Mouse (Mus musculus): ENCODE results near the gene Adap1.

Gene Adap1

DNA sequence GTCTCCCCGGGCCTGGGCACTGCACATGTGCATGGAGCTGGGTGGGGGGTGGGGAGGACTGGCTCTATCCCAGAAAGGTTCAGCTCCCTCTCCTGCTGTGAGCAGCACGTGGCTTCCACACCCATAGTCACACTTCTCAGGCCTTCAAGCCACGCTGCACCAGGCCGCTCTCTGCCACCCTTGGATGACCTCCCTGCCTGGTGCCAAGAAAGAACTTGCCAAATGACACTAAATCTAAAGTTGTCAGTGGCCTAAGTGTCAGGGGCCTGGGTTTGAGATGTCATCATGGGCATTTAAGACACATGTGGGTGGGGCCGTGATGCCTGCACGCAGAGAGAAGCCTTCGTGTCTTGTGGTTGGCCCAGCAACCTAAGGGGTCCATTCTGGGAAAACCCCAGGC lies 5.0 kb downstream of the Adap1 start:
- peak; percentile 64 for DNase-seq

DNA sequence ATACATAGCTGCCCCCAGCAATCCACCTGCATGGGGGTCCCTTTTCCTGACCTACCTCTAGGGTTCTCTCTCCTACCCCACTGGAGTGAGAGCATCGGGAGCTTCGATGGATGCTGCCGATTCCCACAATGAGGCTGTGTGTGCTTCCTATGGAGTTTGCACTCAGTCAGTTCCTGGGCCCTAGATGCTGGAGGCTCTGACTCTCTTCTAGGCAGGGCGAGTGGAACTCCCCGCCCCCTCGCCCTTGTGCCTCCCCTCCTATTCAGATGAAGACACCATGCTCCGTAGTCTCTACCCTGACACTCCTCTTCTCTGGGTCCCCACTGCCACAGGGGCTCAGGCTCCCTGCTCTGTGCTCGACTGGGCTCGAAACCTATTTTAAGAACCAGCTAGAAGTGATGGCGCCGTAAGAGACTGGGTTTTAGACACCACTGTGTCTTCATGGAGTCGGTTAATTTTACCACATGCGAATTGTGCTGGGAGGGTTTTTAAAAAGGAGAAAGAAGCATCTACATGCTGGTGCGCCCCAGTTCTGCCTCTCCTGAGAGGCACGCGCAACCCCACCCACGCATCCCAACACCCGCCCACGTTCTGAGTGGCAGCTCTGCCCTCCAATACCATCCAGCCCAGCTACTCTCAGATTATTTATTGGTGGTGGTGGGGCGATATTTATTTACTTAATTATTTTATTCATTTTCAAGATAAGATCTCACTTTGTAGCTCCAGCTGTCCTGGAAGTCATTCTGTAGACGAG lies 7.5 kb downstream of the Adap1 start:
- DNase-seq: no peak

DNA sequence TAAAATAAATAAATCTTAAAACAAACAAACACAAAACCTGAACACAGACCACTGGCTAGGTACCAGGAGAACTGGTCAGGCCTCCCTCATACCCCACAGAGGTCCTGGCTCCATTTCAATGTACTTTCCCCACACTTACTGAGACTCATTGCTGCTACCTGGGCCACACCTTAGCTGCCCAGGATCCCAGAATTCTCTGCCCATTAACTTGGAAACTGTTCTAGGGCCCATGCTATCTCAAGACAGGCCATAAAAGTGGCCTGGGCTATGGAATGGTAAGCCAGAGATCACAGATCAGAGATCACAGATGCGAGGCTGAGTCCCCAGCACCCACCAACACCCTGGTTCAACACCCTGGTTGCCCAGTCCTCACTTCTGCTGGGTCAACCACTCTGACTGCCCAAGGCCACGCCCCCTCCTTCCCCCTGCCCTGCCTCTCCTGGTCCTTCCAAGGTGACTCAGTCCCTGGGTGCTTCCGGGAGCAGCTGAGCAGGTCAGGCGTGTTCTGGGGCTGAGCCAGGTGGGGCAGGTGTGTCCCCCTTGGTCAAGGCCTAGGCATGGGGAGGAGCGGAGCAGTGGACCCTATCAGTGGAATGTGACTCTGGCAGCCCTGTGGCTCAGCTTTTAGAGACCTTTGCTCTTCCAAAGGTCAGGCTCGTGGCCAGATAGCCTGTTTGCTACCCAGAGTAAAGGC lies 8.3 kb downstream of the Adap1 start:
- DNase-seq: peak; percentile 91

DNA sequence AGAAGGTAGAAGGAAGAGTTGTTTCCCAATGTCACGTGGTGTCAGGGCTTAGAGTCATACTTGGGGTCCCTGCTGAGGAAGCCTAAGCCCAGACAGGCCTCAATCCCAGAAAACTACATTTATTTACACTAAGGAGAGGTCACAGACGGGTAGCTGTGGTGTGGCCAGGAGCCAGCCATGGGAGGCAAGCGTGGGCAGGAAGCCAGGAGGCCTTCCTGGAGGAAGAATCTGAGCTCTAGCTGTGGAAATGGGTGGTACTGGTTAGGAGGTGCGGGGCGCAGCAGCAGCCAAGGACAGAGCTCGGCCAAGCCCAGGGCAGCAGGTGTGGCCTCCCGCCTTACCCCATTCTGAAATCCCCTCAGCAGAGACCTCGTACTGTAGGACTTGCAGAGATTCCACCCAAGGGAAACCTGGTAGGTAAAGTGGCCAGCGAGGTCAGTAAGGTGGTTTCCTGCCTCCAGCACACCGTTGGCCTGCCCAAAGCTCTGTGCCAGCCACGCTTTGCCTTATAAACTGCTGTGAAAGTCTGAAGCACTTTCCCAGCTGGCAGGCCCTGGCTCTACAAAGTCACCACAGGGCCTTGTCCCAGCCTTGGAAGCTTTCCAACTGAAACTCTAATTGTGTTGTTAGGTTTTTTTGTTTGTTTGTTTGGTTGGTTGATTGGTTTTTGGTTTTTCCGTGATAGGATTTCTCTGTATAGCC lies 10.3 kb downstream of the Adap1 start:
- peak; percentile 73 for DNase-seq

DNA sequence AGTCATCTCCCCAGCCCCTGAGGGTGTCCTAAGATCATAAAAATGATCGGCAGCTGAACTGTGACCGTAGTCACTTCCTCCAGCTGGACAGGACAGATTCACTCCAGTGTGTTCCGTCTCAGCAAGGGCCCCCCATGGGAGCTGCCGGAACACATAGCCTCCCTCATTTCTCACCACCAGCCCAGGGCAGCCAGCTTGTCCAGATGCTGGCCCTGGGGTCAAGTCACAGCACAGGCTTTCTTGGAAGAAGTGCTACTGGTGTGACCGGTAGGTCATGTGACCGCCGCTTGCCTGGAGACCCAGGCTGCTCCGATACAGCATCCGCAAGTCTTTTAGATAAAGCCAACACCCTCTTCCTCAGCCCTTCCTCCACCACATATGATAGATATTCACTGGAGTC lies 11.9 kb downstream of the Adap1 start:
- DNase-seq: no peak

DNA sequence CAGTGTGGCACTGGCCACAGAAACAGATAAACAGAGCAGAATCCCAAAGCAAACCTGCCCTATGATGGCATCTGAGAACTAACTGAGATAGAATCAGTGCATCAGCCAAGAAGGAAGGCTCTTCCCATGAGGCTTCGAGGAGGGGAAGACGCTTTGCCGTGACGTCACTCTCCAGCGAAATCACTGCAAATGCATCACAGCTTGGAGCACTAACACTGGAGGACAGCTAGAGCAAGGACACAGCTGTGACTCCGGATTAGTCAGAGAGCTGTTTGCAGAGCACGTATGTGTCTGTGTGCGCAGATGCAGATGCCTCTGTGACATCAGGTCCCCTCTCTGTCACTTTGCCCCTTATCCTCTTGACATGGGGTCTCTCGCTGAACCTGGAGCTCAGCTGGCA lies 13.6 kb downstream of the Adap1 start:
- DNase-seq: no peak

DNA sequence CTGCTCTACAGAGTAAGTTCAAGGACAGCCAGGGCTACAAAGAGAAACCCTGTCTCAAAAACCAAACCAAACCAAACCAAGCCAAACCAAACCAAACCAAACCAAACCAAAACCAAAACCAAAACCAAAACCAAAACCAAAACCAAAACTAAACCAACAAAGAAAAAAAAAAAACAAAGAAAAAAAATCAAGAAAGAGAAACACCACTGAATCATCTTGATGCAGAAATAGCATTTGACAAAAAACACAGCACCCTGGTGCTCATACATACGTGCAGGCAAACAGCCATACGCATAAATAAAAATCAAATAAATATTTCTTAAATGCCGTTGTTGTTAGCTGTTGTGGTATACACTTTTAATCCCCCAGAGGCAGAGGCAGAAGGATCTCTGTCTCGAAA lies 14.9 kb downstream of the Adap1 start:
- DNase-seq: no peak

DNA sequence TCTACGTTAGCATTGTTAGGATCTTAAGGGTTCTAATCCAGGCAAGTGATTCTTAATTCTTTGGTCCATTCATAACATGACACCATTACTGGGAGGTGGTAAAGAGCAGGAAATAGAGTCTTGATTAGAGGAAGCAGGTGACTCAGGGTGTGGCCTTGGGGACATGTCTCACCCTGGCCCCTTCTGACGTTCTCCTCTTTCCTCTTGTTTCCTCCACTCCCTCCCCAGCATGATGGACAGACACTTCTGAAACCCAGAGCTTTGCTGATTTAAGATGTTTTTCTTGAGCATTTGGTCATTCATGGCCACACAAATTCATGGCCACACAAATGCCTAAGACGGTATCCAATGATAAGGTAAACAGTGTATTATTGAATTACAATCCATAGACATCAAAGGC lies 15.5 kb downstream of the Adap1 start:
- DNase-seq: no peak

DNA sequence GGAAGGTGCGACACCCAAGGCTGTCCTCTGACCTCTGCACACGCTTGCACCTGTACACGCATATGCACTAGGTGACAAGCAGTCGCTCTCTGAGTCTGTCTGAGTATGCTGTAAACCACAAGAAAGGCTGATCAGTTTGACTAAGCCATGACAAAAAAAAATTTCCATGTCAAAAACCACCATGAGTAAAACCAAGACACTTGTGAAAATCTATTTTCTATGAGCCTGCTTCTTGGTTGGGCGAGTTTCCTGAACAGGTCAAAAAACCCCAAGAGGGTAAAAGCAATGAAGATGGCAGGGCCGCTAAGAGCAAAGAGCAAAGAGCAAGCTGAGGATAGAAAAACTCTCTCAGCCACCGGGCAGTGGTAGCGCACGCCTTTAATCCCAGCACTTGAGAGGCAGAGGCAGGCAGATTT lies 21.8 kb downstream of the Adap1 start:
- no peak for DNase-seq

DNA sequence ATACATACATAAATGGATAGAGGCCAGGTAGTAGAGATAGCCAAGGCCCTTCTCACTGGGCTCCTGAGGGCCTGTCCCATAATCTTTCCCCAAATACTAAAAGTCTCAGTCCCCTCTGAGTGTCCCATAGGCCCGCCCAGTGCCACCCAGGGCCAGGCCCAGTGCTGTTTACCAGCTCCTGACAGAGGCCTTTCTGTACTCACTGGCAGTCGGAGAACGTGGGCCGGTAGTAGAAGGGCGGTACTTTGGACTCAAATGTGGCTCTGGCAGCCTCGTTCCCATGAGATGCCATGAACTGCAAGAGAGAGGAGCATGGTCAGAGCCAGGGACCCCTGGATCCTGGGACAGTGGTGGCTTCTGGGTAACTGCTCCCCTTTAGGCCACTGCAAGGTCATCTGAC lies 23.3 kb downstream of the Adap1 start:
- no peak for DNase-seq

DNA sequence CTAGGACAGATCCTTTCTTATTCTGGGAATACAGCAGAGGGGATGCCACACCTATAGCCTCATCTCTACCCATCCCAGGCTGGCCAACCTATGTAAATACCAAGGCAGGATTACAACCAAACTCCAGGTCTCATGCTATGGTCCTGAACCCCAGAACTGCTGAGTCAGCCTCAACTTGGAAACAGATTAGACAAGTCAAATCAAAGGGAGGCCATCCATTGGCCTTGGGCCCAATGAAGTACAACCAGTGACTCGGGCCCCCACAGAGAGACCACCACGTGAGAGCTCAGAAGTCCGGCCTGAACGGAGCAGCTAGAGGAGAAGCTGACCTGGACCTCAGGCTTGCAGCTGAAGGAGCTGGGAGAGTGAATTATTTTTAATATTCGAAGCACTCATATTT lies 27.7 kb downstream of the Adap1 start:
- DNase-seq: no peak

DNA sequence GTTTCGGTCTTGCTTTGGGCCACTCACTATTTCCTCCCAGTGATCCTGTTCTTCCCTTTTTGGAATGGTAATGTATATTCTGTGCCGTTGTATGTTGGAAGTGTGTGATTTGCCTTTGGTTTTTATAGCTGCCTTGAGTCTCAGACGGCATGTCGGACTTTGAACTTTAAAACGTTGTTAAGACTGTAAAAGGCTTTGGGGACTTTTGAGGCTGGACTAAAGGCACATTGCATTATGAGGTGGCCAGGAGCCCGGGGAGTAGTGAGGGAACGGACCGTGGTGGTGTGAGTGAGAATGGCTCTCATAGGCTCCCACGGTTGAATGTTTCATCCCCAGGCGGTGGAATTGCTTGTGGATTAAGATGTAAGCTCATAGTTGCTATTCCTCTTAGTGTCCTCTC lies 28.3 kb downstream of the Adap1 start:
- DNase-seq: no peak

DNA sequence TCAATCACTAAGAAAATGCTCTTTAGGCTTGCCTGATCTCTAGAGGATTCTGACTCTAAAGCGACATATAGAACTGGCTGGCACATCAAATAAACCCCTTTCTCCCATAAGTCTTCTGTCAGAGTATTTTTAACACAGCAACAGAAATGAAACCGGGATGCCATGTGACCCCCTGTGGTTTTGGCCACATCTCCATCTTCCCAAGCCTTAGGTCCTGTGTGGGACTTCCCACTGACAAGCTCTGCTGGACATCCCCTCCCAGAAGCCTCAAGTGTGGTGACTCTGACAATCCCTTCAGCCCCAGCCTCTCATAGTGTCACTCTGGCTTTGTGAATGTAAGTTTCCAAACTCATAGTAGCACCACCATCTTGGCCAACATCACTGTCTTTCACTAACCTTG lies 31.3 kb downstream of the Adap1 start:
- DNase-seq: no peak

DNA sequence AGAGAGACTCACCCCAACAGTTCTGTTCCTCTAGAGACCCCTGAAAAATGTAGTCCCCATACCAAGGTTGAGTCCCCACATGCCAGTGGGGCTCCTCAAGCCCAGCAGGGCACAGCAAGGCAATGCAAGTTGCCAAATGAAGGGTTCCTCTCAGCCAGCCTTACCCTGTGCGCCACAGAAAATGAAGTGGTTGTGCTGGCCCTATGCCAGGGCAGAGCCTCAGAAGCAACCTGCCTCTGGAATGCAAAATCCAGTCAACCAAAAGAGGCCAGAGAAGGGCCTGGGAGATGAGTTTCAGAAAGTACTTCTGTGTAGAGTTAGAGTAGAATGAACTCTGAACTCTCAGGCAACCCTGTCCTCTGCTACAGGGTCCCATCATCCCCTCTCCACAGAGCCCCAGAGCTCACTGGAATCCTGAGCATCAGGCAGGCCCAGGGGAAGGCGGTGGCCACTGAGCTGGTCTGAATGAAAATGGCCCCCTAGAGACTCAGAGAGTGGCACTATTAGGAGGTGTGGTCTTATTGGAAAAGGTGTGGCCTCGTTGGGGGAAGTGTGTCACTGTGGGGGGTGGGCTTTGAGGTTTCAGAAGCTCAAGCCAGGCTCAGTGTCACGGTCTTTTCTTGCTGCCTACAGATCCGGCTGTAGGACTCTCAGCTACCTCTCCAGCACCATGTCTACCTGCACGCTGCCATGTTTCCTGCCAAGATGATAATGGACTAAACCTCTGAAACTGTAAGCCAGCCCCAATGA lies 33.4 kb downstream of the Adap1 start:
- peak; percentile 65 for DNase-seq

DNA sequence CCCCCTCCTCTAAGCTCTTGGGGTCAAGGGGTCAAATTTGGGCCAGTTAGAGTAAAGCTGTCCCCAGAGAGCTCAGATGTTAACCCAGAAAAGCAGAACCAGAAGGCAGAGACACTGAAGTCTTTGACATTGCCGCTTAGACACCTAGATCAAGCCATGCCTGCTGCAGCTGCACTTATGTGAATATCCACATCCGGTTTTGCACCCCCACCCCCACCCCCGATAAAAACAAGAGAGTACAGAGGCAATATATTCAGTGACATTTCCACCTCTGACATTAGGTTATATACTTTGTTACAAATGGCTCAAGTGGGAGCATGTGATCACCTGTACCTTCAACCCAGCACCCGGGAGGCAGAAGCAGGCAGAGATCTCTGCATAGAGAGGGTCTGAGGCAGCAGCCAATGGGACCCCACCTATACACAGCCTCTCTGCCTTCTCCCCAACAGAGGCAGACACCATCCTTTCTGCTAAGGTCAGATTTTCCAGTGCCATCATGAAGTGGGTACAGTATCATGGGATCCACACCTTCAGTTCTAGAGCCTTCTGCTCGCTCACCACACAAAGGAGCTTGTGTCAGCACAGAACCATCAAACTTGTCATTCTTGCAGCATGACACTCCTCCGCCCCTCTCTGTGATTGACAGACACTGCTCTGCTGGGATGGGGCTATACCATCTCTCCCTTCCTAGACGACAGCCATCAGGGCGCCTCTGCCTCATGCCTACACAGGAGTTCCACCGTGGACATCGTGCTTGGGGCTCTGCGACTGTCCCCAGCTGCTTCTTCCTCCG lies 34.8 kb downstream of the Adap1 start:
- no peak for DNase-seq

DNA sequence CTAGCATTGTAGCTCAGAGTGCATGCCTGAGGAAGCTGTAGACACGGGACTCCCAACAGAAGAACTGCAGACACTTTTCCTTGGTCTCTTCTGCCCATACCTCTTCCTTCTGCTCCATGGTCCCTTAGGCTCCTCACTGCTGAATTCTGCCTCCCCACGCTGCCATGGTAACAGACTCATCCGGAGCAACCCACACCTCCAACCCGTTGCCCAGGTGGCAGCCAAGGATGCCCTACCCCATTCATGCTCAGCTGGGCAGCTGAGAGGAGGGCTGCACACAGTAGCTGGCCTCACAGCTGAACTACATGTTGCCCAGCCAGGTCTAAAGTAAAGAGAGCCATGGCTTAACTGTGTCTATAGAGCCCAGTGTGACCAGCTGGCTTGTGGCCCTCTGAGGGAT lies 36.8 kb downstream of the Adap1 start:
- no peak for DNase-seq

DNA sequence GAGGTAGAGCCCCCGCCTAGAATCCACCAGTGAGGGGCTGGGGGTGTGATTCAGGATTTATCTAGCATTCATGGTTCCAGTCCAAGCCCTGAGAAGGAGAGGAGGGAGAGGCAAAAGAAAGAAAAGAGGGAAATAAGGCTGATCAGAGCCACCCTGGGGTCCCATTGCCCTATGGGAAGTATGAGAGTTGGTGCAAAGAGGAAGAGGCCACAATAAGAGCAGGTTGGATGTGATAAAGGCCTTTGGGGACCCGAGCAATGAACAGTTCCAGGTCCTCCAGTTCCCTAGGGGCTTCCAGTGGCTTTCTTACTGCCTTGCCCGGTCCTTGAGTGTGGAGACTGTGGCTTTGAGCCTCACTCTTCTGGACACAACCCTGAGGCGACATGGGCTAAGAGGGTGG lies 37.6 kb downstream of the Adap1 start:
- DNase-seq: no peak

DNA sequence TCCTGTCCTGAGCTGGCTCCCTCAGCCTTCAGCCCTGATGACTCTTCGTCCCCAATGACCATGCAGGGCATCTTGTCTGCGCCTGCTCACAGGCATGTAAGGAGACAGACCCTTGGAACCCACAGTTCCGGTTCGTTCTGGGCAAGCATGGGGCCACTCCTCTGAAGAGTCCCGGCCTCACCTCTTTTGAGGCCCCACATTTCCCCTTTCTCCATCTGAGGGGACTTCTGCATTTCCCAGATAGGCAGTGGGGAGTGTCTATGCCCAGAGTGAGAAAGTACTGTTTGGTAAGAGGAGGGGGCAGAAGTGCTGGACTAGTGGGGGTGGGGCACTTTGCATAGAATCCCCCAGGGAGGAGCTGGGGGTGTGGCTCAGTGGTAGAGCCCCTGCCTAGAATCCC lies 38.3 kb downstream of the Adap1 start:
- no peak for DNase-seq

DNA sequence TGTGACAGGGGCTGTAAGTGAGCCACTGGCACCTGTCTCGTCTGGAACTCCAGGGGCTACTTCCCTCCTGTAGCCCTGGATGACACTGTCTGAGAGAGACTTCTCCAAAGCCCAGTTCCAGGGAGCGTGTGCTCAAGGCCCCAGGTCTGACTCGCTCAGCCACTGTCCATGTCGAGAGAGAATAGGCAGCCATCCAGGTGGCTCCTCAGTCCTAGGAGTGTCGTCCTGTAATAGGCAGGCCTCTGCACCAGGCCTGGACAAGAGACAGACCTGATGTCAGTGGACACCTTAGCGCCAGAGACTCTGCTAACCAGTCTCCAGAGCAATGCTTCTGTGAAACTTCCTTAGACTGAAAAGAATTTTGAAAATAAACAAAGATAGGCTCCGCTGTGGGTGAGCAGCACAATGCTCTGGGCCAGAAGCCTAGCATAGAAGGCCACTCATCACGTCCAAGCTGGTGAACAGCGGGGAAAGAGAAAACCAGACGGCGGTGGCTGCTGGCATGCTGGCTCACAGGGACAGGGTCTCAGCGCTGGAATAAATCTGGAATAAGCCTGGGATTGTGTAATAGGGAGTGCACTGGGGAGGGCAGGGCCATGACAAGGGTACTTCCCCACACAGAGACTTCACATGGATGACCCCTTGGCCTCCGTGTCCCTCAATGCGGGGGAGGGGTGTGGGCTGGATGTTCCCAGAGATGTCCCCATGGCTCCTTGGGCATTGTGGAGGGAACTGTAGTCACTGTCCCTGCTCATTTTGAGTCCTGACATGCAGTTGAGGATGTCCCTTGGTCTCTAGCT lies 39.1 kb downstream of the Adap1 start:
- DNase-seq: no peak

DNA sequence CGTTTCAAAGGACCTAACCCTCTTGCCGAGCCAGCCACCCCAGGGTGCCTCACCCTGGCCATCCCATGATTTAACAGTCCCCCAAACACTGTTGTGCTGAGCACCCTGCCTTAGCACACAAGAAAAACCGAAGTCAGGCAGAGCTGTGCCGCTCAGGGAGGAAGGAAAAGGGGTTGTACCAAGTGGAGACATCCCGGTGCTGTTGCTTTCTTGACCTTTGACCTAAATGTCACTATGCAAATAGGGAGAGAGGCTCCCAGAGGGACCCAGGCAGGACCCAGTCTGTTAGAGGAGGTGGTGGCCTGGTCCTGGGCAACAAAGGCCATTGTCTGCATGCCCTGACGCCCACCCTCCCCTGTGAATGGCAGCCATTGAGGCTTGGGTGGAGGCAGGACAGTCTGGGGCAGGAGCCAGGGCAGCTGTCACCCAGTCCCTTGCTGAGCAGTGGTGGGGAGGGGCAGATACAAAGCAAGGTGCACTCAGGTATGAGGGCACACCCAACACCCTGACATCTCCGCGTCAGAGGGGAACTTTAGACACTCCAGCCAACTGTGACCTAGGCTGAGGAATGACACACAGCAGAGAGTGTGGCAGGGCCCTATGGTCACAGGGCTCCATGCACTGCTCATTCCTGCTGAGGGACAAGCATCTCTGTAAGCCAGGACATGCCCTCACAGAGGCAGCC lies 39.9 kb downstream of the Adap1 start:
- DNase-seq: no peak
